Mouse (Mus musculus) right cerebral cortex, postnatal 14 days (tissue): ENCODE results near the gene Phf21a.

Experiments
- DNase-seq: peaks from one replicate; pipeline ENCODE4 v3.0.0; 2022

The Phf21a gene

GRCm38 (mm10) chr2:92365568-92365967, 272.7 kb downstream of the Phf21a start:
- no peak for DNase-seq

GRCm38 (mm10) chr2:92367383-92368029, 274.6 kb downstream of the Phf21a start:
- DNase-seq, result peak; percentile 3

- DNase-seq, result peak; percentile 12
Observed at GRCm38 (mm10) chr2:92370375-92370774, 277.5 kb downstream of the Phf21a start.

- DNase-seq, result peak; percentile 7
Observed at GRCm38 (mm10) chr2:92370821-92371805, 278.2 kb downstream of the Phf21a start.

GRCm38 (mm10) chr2:92371971-92372690, 279.2 kb downstream of the Phf21a start:
- peak; percentile 5 for DNase-seq

- DNase-seq, result peak; percentile 6
Observed at GRCm38 (mm10) chr2:92372767-92373436, 280.0 kb downstream of the Phf21a start.

GRCm38 (mm10) chr2:92373437-92373813, 280.5 kb downstream of the Phf21a start:
- no peak for DNase-seq

- DNase-seq, result peak; percentile 43
Observed at GRCm38 (mm10) chr2:92374514-92374913, 281.6 kb downstream of the Phf21a start, which contains the start of the genes Pex16 and Large2. Pex16 (plus strand) TSS chr2:92374676. Large2 (minus strand) TSS chr2:92374869.

- peak; percentile 89 for DNase-seq
Observed at GRCm38 (mm10) chr2:92375099-92375623, 282.2 kb downstream of the Phf21a start.

- no peak for DNase-seq
Observed at GRCm38 (mm10) chr2:92375788-92376187, 282.9 kb downstream of the Phf21a start.

GRCm38 (mm10) chr2:92376300-92376699, 283.4 kb downstream of the Phf21a start:
- DNase-seq, result no peak

GRCm38 (mm10) chr2:92377320-92377719, 284.4 kb downstream of the Phf21a start:
- DNase-seq, result no peak

- no peak for DNase-seq
Observed at GRCm38 (mm10) chr2:92379783-92380494, 287.0 kb downstream of the Phf21a start.

- DNase-seq, result no peak
Observed at GRCm38 (mm10) chr2:92380495-92381050, 287.7 kb downstream of the Phf21a start.

- DNase-seq, result no peak
Observed at GRCm38 (mm10) chr2:92381161-92381560, 288.2 kb downstream of the Phf21a start.

GRCm38 (mm10) chr2:92381901-92382588, 289.1 kb downstream of the Phf21a start, which contains the start of gene 1700029I15Rik:
1700029I15Rik (plus strand) TSS chr2:92382538.
- DNase-seq, result no peak

- no peak for DNase-seq
Observed at GRCm38 (mm10) chr2:92382759-92383158, 289.8 kb downstream of the Phf21a start.

- no peak for DNase-seq
Observed at GRCm38 (mm10) chr2:92384101-92384500, 291.2 kb downstream of the Phf21a start.

- DNase-seq, result no peak
Observed at GRCm38 (mm10) chr2:92385113-92386051, 292.5 kb downstream of the Phf21a start.
